Mouse (Mus musculus): Measurements from ENCODE around the gene H2al1m. TPM values are rescaled to one million over a fixed set of nuclear protein-coding genes. Genes with fewer than 3 reads are reported as not detected.
"Not testable (repeated sequence)": the region's sequence is repeated elsewhere in the genome, so short reads cannot be mapped to it uniquely, and the experiment has no call there.

Gene H2al1m
- polyA plus RNA-seq, 1 experiment from 2014 or later, result not detected

DNA sequence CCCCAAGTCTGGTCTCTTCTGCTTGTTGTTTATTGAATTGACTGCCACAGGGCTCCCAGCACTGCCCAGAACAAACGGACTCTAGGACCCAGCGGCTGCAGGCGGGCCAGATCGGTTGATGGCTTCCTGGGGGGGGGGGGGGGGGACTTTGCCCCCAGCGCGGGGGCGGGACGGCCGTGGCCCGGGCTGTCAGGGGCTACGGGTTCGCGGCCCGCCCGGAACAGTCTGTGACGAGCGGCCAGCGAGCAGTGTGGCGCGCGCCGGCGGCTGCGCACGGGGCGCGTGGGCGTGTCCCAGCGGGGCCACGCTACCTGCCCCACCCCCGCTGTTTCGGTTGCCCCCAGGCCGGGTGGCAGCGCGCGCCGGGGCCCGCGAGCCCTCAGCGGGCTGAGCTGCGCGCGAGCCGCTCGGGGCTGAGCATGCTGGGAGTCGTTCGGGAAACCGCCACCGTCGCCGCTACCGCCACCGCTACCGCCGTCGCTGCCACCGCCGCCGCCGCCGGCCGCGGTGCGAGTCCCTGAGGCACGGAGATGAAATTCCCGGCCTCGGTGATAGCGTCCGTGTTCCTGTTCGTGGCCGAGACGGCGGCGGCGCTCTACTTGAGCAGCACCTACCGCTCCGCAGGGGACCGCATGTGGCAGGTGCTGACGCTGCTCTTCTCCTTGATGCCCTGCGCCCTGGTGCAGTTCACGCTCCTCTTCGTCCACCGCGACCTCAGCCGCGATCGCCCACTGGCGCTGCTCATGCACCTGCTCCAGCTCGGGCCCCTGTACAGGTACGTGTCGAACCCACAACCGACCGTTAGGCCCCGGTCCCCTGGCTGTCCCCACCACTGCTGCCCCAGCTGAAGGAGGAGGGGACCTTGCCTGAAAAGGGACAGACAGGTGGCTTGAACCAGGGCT is 10.9 kb upstream of the H2al1m start, which contains the start of gene Xk:
Gene Xk, plus strand, starts transcription at position 297 of the 902 bp plus-strand sequence.
- WGBS, result 7% methylated on average over 60 of the region's 94 CpGs
- Histone ChIP-seq H3K4me2 (peak within 1 kb of the TSS; percentile 55), H3K4me3 (peak within 1 kb of the TSS; percentile 55), H3K9me3 (no peaks in the 10 kb centered on the region), H3K27me3 (no peaks in the 10 kb centered on the region), H3K36me3 (no peaks in the 10 kb centered on the region), H3K9ac (peak within 1 kb of the TSS; percentile 75), H3K27ac (peak within 1 kb of the TSS; percentile 48), H3K4me1 (replicated peaks) (no peaks in the 10 kb centered on the region)
- ATAC-seq (ENCODE audit: low FRiP score), result peak; percentile 94

DNA sequence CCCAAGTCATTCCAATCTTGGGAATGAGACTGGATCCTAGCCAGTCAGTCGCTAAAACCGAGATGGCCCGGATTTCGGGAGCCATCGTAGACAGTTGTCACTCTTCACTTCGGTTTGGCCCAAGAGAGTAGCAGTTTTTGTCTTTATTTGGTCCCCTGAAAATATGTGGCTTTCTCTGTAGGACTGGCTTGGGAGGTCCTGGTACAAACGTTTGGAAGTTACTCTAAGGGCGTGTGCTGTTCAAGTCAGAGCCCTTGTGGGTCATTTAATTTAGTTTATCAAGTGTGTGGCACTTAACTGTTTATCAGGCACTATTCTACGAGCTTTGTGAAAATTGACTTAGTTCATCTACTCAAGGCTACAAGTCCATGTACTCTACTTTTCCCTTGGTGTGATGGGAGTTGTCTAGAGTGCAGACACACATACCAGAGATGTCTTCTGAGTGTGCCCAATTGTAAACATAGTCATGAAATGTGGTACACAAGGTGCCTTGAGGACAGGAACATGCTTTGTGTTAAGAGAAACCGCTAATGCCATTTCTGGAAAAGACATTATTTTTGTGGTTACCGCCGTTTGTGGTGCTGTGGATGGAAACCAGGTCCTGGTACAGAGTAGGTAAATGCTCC is 10.1 kb upstream of the H2al1m start:
- no peaks in the 10 kb centered on the region for H3K36me3 ChIP-seq
- 51% methylated on average over 12 of the region's 12 CpGs for WGBS
- H3K27ac ChIP-seq, result no peak overlapping the region
- peak overlapping the region; percentile 75 for H3K9ac ChIP-seq
- no peak for ATAC-seq (ENCODE audit: low FRiP score)
- H3K27me3 ChIP-seq, result no peaks in the 10 kb centered on the region
- H3K4me3 ChIP-seq, result peak overlapping the region; percentile 55
- peak overlapping the region; percentile 55 for H3K4me2 ChIP-seq
- H3K9me3 ChIP-seq, result no peaks in the 10 kb centered on the region
- H3K4me1 ChIP-seq (replicated peaks), result no peaks in the 10 kb centered on the region

DNA sequence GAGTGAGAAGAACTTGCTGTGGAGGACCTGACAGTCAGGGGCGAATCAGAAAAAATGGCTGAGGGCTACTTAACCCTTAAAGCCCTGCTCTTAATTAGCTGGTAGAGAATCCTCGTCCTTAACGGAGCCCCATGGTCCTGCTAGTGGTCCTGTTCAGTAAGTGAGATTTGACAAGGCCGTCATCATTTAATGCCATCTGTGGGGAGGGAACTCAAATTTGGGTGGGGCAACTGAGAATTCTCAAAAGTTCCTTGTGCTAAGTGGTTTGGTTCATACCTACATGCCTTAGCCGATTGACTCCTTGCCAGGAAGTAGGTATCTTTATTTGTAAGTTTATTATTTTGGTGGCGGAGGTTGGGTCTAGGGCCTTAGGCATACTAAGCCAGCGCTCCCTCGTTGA is 9.2 kb upstream of the H2al1m start:
- Histone ChIP-seq H3K9me3 (no peaks in the 10 kb centered on the region), H3K4me2 (no peak overlapping the region), H3K27me3 (no peaks in the 10 kb centered on the region), H3K4me3 (no peak overlapping the region), H3K36me3 (no peaks in the 10 kb centered on the region), H3K4me1 (replicated peaks) (no peaks in the 10 kb centered on the region), H3K27ac (no peak overlapping the region), H3K9ac (no peak overlapping the region)
- 87% methylated on average over 8 of the region's 8 CpGs for WGBS
- ATAC-seq (ENCODE audit: low FRiP score), result no peak

DNA sequence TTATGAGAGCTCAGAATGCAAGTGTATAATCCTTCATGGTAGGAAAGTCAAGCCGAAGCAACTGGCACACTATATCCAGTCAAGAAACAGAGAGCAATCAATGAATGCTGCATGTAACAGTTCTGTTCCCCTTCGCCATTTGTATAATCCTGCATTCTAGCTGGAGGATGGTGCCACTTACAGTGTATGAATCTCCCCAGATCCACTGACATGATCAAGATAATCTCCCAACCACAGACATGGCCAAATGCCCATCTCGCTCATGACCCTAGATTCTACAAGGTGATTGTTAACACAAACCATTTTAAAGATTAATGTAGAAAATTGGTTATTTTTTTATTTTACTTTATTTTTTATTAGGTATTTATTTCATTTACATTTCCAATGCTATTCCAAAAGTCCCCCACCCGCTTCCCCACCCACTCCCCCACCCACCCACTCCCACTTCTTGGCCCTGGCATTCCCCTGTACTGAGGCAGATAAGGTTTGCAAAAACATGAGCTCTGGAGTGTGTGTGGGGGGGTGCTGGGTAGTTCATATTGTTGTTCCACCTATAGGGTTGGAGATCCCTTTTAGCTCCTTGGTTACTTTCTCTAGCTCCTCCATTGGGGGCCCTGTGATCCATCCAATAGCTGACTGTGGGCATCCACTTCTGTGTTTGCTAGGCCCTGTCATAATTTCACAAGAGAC is 9.7 kb downstream of the H2al1m start:
- not testable (repeated sequence) for H3K4me2 ChIP-seq; H3K4me1 ChIP-seq (replicated peaks); H3K9ac ChIP-seq; H3K4me3 ChIP-seq; H3K9me3 ChIP-seq; H3K36me3 ChIP-seq; H3K27ac ChIP-seq; ATAC-seq (ENCODE audit: low FRiP score); H3K27me3 ChIP-seq
- 86% methylated on average over 4 of the region's 4 CpGs for WGBS

DNA sequence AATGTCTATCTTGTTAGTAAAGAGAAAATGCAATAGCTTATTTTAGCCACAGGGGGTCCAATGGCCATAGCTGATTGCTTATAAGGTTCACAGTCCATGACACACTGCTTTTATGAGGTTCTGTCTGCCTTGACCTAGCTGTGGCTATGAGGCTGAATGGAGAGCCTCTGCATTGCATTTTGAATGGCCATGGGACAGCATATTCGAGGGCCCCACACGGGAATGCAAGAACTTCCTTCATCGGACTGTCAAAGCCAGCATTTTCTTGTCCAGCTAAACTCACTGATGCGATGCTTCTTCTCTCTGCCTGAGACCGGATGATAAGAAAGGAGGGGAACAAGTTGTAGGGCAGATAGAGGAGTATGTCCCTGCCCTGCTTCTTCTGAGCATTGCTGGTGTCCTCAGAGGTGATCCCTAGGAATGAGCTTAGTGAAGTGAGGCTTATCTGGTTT is 14.9 kb downstream of the H2al1m start:
- no peak overlapping the region for H3K4me3 ChIP-seq
- WGBS, result 81% methylated on average over 5 of the region's 5 CpGs
- ATAC-seq (ENCODE audit: low FRiP score), result no peak

DNA sequence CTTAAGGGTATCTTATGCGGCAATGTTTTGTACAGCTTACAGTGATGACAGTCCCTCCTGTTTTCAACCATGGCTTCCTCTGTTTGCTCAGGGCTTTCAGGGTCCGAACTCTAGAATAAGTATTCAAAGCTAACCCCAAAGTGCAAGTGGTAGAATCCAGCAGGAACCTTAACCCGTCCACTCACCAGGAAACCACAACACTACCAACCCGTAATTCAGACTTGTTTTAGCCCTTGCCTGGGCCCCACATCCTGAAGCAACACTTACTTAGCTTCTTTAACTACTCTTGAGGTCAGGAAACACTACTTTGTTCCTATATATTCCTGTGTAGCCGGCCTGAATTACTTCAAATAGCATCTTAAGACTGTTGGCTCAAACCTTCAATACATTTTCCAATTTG is 19.2 kb downstream of the H2al1m start:
- Histone ChIP-seq H3K9me3 (no peaks in the 10 kb centered on the region), H3K4me2 (no peak overlapping the region), H3K27ac (no peak overlapping the region), H3K4me3 (no peak overlapping the region), H3K9ac (no peak overlapping the region), H3K36me3 (no peaks in the 10 kb centered on the region), H3K27me3 (no peaks in the 10 kb centered on the region), H3K4me1 (replicated peaks) (no peaks in the 10 kb centered on the region)
- ATAC-seq (ENCODE audit: low FRiP score), result no peak
- 88% methylated on average over 5 of the region's 5 CpGs for WGBS

More for the DNA sequence above, 14.9 kb downstream of the H2al1m start:
- Histone ChIP-seq H3K27me3 (no peaks in the 10 kb centered on the region), H3K9me3 (no peaks in the 10 kb centered on the region), H3K4me1 (replicated peaks) (no peaks in the 10 kb centered on the region), H3K4me2 (no peak overlapping the region), H3K9ac (no peak overlapping the region), H3K36me3 (no peaks in the 10 kb centered on the region), H3K27ac (no peak overlapping the region)

DNA sequence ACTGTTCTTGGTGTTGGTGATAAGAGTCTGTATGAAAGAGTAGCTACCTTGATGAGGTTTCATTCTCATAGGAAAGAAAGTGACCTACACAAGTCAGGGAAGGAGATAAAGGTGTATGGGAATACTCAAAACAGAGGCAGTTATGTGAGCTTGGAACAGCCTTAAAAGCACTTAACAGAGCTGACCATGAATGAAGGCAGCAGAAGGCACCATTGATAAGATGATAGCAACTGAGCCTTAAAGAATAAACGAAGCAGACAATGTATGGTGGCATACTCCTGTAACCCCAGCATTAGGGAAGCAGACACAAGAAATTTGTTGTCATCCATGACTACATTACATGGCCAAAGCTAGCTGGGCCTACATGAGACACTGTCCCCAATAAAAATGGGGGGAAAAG is 19.9 kb downstream of the H2al1m start:
- Histone ChIP-seq H3K36me3 (no peaks in the 10 kb centered on the region), H3K4me1 (replicated peaks) (no peaks in the 10 kb centered on the region), H3K9me3 (no peaks in the 10 kb centered on the region), H3K27ac (no peak overlapping the region), H3K4me2 (no peak overlapping the region), H3K27me3 (no peaks in the 10 kb centered on the region), H3K4me3 (no peak overlapping the region), H3K9ac (no peak overlapping the region)
- ATAC-seq (ENCODE audit: low FRiP score), result no peak
- 86% methylated on average over 1 of the region's 1 CpGs for WGBS

DNA sequence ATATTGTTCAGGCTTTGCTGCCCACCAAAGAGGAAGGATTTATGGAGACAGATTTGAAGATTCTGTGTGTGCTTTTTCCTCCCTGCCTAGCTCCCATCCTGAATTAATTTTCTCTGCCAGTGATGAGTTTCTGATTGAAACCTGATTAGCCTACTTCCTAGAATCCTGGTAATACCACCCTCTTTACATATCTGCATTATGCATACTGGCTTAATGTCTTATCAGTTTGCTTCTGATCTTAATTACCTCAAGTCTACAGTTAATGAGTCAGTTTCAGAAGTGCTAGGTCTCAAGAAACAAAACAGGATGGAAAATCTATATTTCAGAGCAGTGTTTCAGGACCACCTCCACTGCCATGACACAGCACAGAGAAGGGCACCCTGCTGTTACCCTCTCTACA is 32.9 kb downstream of the H2al1m start:
- not testable (repeated sequence) for H3K4me2 ChIP-seq; H3K4me3 ChIP-seq; H3K27ac ChIP-seq; H3K27me3 ChIP-seq; ATAC-seq (ENCODE audit: low FRiP score); H3K9ac ChIP-seq; H3K9me3 ChIP-seq; H3K4me1 ChIP-seq (replicated peaks); H3K36me3 ChIP-seq

DNA sequence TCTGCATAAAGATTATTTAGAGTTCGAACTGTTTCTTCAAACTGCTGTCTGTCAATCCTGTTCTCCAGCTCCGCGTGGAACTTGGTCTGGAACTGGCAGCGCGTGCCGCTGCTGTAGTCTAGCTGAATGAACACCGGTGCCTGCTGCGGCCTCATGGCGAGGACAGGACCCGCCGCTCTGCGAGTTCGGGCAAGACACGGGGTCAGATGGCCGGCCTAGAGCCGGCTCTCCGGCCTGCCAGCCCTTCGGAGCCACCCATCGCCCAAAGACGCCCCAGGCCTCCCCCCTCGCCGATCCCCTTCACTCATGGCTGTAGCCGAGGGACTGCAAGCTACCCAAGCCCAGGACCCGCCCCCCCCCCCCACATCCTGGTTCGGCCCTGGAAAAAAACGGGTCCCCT is 44.4 kb downstream of the H2al1m start:
- WGBS, result 90% methylated on average over 18 of the region's 26 CpGs
- H3K9me3 ChIP-seq, result not testable (repeated sequence)

DNA sequence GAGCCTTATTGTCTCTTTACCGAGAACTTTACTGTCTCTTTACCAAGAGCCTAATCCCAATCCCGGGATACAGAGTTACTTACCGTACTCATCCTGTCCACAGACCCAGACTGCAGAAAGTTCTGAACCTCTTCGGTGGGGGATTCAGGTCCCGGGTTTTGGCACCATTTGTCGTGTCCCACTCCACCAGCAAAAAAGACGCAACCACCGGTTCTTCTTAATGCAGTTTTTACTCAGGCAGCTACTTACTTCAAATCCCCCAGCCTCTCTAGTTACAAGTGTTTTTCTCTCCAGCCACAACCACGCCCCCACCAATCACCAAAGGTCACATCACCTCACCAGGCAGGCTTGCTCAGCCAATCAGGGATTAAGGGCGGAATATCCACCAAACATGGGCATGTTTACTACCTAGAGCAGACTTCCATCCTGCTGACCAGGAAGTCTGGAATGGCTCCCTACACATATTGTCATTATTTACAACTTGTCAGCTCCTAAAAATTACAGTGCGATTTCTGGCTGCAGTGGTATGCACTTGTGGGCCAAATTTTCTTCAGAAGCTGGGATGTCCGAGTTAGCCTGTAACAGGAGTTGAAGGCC is 48.9 kb downstream of the H2al1m start:
- H3K27ac ChIP-seq; H3K9me3 ChIP-seq; H3K4me1 ChIP-seq (replicated peaks); H3K27me3 ChIP-seq; H3K4me3 ChIP-seq; ATAC-seq (ENCODE audit: low FRiP score); H3K36me3 ChIP-seq; H3K9ac ChIP-seq; H3K4me2 ChIP-seq: not testable (repeated sequence)
- 91% methylated on average over 12 of the region's 12 CpGs for WGBS

More for the DNA sequence above, 44.4 kb downstream of the H2al1m start:
- H3K4me1 ChIP-seq (replicated peaks); H3K36me3 ChIP-seq; H3K27ac ChIP-seq; H3K4me3 ChIP-seq; H3K27me3 ChIP-seq; ATAC-seq (ENCODE audit: low FRiP score); H3K4me2 ChIP-seq; H3K9ac ChIP-seq: not testable (repeated sequence)

DNA sequence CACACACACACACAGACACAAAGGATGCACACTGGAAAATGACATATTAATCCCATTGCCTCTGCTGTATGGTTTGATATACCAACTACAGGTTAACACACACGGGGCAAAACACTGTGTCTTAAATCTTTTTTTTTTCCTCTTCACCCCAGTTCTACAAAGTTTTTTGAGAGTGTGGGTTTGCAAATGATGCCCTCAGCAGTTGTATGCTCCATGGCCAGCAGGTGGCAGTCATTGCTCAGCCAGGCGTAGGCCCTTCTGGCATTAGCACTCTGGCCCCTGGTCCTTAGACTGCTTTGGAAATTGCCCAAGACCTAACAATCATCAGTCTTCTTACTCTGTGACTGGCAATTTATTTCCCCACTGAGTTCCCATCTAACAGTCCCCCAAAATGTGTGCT is 49.5 kb downstream of the H2al1m start:
- H3K27me3 ChIP-seq; H3K4me1 ChIP-seq (replicated peaks); H3K4me2 ChIP-seq; H3K36me3 ChIP-seq; H3K9me3 ChIP-seq; H3K4me3 ChIP-seq; H3K9ac ChIP-seq; H3K27ac ChIP-seq; ATAC-seq (ENCODE audit: low FRiP score): not testable (repeated sequence)
- 70% methylated on average over 2 of the region's 2 CpGs for WGBS

All from hindbrain, embryonic 13.5 days (tissue).